Mouse (Mus musculus) lung, postnatal 0 days (tissue): ENCODE measurements at regions not wholly inside any gene's neighbourhood (a gene's known extent, or its start where the extent isn't known, plus 50 kb on each side); places are given as distances from the start of the nearest gene placed in this dataset.

Experiments used
- ATAC-seq: fragments of 200-750 bp; cut with Nextera tagmentation; 2 replicates; pipeline ENCODE4 v1.8.0; 2017; ENCODE audit warnings: moderate library complexity
- DNase-seq: peaks from one replicate; pipeline ENCODE4 v3.0.0-alpha.2; 2016; ENCODE audit warnings: low spot score
- H3K27ac ChIP-seq: fragments of 300-500 bp; sonication (generic); 2 replicates; pipeline ENCODE4 v1.5.1; 2014; ENCODE audit warnings: antibody characterized with exemption, mild to moderate bottlenecking, low read length, mixed read lengths
- H3K27me3 ChIP-seq: fragments of 300-500 bp; sonication (generic); replicated peaks from 2 replicates; pipeline ENCODE4 v1.6.1; 2014; ENCODE audit warnings: low read length, mixed read lengths; ENCODE audit not compliant: insufficient read depth
- H3K36me3 ChIP-seq: fragments of 300-500 bp; sonication (generic); 2 replicates; pipeline ENCODE4 v1.6.1; 2014; ENCODE audit warnings: low read length, mixed read lengths; ENCODE audit not compliant: insufficient read depth
- H3K4me1 ChIP-seq: fragments of 300-500 bp; sonication (generic); 2 replicates; pipeline ENCODE4 v1.6.1; 2014; ENCODE audit warnings: antibody characterized with exemption, low read depth, low read length, mixed read lengths; ENCODE audit not compliant: insufficient read depth
- H3K4me2 ChIP-seq: fragments of 300-500 bp; sonication (generic); replicated peaks from 2 replicates; pipeline ENCODE4 v1.6.1; 2014; ENCODE audit warnings: low read depth, mild to moderate bottlenecking, low read length, moderate library complexity, mixed read lengths
- H3K4me3 ChIP-seq: fragments of 300-500 bp; sonication (generic); 2 replicates; pipeline ENCODE4 v1.5.1; 2014; ENCODE audit warnings: low read depth, low read length
- H3K9ac ChIP-seq: fragments of 300-500 bp; sonication (generic); replicated peaks from 2 replicates; pipeline ENCODE4 v1.6.1; 2014; ENCODE audit warnings: low read depth, mild to moderate bottlenecking
- H3K9me3 ChIP-seq: fragments of 300-500 bp; sonication (generic); 2 replicates; pipeline ENCODE4 v1.6.1; 2016; ENCODE audit warnings: low read length, mixed read lengths
- CTCF ChIP-seq: IDR thresholded peaks from 2 replicates; pipeline ENCODE4 v1.5.1; 2016; ENCODE audit warnings: antibody characterized with exemption, mild to moderate bottlenecking
- EP300 ChIP-seq: IDR thresholded peaks from 2 replicates; pipeline ENCODE4 v1.6.1; 2016; ENCODE audit warnings: antibody characterized with exemption, mild to moderate bottlenecking, control low read depth
- WGBS: fragments of 180-500 bp; shearing (Covaris S2); extraction: QIAGEN DNeasy Blood & Tissue Kit; methylation state at CpG from one replicate; pipeline ENCODE4 v1.1.7; 2014; 5-methylcytosine and 5-hydroxymethylcytosine counted together

DNA sequence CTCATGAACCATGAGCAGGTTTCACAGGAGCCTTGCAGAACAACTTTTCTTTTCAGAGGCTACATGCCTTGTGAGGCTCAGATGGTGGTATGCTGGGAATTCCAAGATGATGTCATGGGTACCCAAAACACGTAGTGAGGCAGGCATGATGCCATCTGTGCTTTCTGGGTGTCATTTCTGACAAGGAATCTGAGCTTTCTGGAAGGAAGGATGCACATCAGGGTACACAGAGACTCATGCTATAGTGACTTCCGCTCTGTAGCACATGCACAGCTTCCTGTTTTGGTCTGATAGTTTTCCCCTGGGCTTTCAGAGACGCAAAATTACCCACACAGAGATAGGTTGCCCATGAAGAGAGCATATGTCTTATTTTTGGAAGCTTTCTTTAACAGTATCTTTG lies 70.8 kb upstream of the Satb1 start:
- Histone ChIP-seq H3K9me3 (no peaks in the 10 kb centered on the region), H3K4me3 (no peak overlapping the region), H3K9ac (no peak overlapping the region), H3K27me3 (no peaks in the 10 kb centered on the region), H3K4me2 (no peak overlapping the region), H3K27ac (no peak overlapping the region), H3K4me1 (no peaks in the 10 kb centered on the region), H3K36me3 (no peaks in the 10 kb centered on the region)
- DNase-seq (no peak), ATAC-seq (no peak)
- TF ChIP-seq CTCF (no peak), EP300 (no peak)
- 49% methylated on average over 3 of the region's 3 CpGs for WGBS

DNA sequence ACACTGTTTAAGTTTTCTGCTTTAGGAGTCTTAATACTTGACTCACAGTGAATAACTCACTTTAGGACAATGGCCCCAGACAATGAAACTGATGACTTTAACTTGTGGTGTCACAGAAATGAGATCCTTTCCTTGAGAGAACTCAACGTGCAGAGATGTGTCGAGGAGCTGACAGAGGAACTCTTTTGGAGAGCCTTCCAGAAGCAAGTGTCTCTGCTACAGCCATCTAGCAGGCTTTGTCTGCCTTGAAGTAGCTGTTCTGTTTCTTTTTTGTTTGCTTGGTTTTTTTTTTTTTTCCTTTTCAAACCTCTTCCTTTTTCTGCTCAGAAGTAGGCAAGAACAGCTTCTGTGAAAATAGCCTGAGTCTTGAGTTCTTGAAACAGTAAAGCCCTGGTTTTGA lies 66.3 kb upstream of the Satb1 start:
- no peak overlapping the region for H3K4me2 ChIP-seq
- TF ChIP-seq EP300 (no peak), CTCF (no peak)
- WGBS: 67% methylated on average over 2 of the region's 2 CpGs
- H3K9me3 ChIP-seq: no peaks in the 10 kb centered on the region
- ATAC-seq (no peak), DNase-seq (no peak)
- no peaks in the 10 kb centered on the region for H3K36me3 ChIP-seq
- no peaks in the 10 kb centered on the region for H3K27me3 ChIP-seq
- no peak overlapping the region for H3K9ac ChIP-seq
- no peak overlapping the region for H3K27ac ChIP-seq
- H3K4me3 ChIP-seq: no peak overlapping the region
- no peaks in the 10 kb centered on the region for H3K4me1 ChIP-seq

DNA sequence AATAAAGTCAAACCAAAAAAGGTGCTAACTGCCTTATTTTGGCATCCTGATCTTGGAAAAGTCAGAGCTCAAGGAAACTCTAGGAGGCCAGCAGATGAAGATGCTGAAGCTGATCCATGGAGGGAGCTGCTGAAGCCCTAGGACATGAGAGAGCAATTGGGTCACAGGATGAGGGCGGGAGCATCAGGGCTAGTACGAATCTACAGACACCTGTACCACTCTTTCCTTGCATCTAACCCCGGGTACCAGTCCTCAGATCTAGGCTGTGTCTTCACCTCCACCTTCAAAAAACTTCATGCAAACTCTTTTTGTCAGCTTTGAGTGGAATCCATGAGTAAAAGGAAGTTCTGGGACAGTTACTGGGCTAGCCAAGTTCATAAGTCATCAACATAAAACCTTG lies 63.1 kb upstream of the Satb1 start:
- H3K9me3 ChIP-seq: no peaks in the 10 kb centered on the region
- TF ChIP-seq CTCF (no peak), EP300 (no peak)
- no peak for DNase-seq
- H3K4me1 ChIP-seq: no peaks in the 10 kb centered on the region
- WGBS: 83% methylated on average over 3 of the region's 3 CpGs
- no peak for ATAC-seq
- no peak overlapping the region for H3K4me2 ChIP-seq
- H3K27ac ChIP-seq: no peak overlapping the region
- no peaks in the 10 kb centered on the region for H3K27me3 ChIP-seq
- H3K9ac ChIP-seq: no peak overlapping the region
- no peaks in the 10 kb centered on the region for H3K36me3 ChIP-seq
- H3K4me3 ChIP-seq: no peak overlapping the region

DNA sequence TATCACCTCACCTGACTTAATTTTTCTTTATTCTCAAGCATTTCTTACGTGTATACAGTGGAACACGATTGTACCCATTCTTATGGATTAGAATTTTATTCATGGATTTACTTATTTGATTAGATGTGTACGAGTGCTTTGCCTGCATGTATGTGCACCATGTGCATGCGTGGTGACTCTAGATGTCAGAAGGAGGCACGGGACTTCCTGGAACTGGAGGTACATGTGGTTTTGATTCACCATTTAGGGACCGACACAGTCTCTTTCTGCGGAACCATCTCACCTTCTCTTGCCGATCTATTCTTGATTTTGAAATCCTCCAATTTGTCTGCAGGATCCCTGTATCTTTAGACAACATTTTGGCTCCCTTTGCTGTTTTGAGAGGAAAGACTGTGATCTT lies 61.2 kb upstream of the Satb1 start:
- Histone ChIP-seq H3K4me2 (no peak overlapping the region), H3K27ac (no peak overlapping the region), H3K9me3 (no peaks in the 10 kb centered on the region), H3K36me3 (no peaks in the 10 kb centered on the region), H3K27me3 (no peaks in the 10 kb centered on the region), H3K4me1 (no peaks in the 10 kb centered on the region), H3K4me3 (no peak overlapping the region), H3K9ac (no peak overlapping the region)
- ATAC-seq (no peak), DNase-seq (no peak)
- TF ChIP-seq EP300: no peak
- TF ChIP-seq CTCF: no peak
- 88% methylated on average over 8 of the region's 8 CpGs for WGBS

DNA sequence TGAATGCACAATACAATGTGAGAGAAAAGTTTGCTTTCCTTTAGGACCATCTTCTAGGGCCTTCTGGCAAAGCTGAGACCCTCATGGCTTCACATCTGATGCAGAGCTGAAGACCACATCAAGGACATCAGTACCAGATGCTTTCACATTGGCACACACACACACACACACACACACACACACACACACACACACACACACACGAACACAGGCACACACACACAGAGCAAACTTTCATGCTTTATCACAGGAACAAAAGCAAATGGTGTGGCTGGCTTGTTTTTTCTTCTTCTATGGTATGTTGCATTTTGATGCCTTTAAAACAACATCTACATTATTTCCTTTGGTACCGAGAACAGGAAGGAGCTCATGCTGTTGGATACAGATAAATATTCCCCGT lies 59.8 kb upstream of the Satb1 start:
- no peaks in the 10 kb centered on the region for H3K27me3 ChIP-seq
- no peak overlapping the region for H3K4me3 ChIP-seq
- H3K9ac ChIP-seq: no peak overlapping the region
- no peak for TF ChIP-seq CTCF
- no peak for TF ChIP-seq EP300
- 63% methylated on average over 3 of the region's 3 CpGs for WGBS
- DNase-seq (no peak), ATAC-seq (no peak)
- H3K27ac ChIP-seq: no peak overlapping the region
- H3K9me3 ChIP-seq: no peaks in the 10 kb centered on the region
- H3K4me2 ChIP-seq: no peak overlapping the region
- no peaks in the 10 kb centered on the region for H3K36me3 ChIP-seq
- no peaks in the 10 kb centered on the region for H3K4me1 ChIP-seq

DNA sequence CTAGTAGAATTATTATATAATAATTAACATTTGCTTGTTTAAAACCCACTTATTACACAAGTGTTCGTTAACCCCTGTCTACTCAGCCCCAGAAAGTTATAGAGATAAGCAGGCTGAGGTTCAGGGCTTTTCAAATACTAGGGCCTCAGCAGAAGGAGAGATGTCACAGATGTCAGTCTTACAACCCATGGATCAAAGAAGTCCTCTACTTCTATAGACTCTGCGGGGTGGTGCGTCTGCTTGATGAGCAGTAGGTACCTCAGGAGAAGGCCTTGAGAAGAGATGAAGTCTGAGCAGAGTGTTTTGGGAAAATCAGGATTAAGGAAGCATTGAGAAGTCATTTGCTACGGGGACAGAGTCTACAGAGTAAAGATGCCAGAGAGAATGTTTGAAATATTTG lies 59.1 kb upstream of the Satb1 start:
- WGBS: 53% methylated on average over 4 of the region's 4 CpGs
- TF ChIP-seq EP300 (no peak), CTCF (no peak)
- Histone ChIP-seq H3K4me1 (no peaks in the 10 kb centered on the region), H3K9ac (no peak overlapping the region), H3K36me3 (no peaks in the 10 kb centered on the region), H3K27me3 (no peaks in the 10 kb centered on the region), H3K9me3 (no peaks in the 10 kb centered on the region), H3K4me3 (no peak overlapping the region), H3K27ac (no peak overlapping the region), H3K4me2 (no peak overlapping the region)
- ATAC-seq (no peak), DNase-seq (no peak)
